Mouse (Mus musculus) midbrain, embryonic 15.5 days (tissue): ENCODE results near the gene Olfr704. TPM values are rescaled to one million over a fixed set of nuclear protein-coding genes. Genes with fewer than 3 reads are reported as not detected.
"Not testable (repeated sequence)": the region's sequence is repeated elsewhere in the genome, so short reads cannot be mapped to it uniquely, and the experiment has no call there.

Source experiments
- ATAC-seq: fragments of 200-750 bp; cut with Nextera tagmentation; replicated peaks from 2 replicates; pipeline ENCODE4 v1.8.0; 2017; ENCODE audit warnings: moderate TSS enrichment
- H3K27ac ChIP-seq: fragments of 300-500 bp; sonication (generic); 2 replicates; pipeline ENCODE4 v1.5.1; 2015; ENCODE audit warnings: mild to moderate bottlenecking, inconsistent platforms
- H3K27me3 ChIP-seq: fragments of 300-500 bp; sonication (generic); replicated peaks from 2 replicates; pipeline ENCODE4 v1.6.1; 2015; ENCODE audit warnings: inconsistent platforms
- H3K36me3 ChIP-seq: fragments of 300-500 bp; sonication (generic); replicated peaks from 2 replicates; pipeline ENCODE4 v1.6.1; 2015; ENCODE audit warnings: inconsistent platforms
- H3K4me1 ChIP-seq: fragments of 300-500 bp; sonication (generic); 2 replicates; pipeline ENCODE4 v1.6.1; 2015; ENCODE audit warnings: inconsistent platforms
- H3K4me2 ChIP-seq: fragments of 300-500 bp; sonication (generic); 2 replicates; pipeline ENCODE4 v1.6.1; 2015; ENCODE audit warnings: inconsistent platforms, mild to moderate bottlenecking, moderate library complexity
- H3K4me3 ChIP-seq: fragments of 300-500 bp; sonication (generic); 2 replicates; pipeline ENCODE4 v1.5.1; 2015; ENCODE audit warnings: mild to moderate bottlenecking, inconsistent platforms
- H3K9ac ChIP-seq: fragments of 300-500 bp; sonication (generic); 2 replicates; pipeline ENCODE4 v1.6.1; 2015; ENCODE audit warnings: mild to moderate bottlenecking, inconsistent platforms
- H3K9me3 ChIP-seq: fragments of 300-500 bp; sonication (generic); 2 replicates; pipeline ENCODE4 v1.6.1; 2016; ENCODE audit warnings: inconsistent platforms
- WGBS: fragments of 180-500 bp; shearing (Covaris S2); methylation state at CpG from one replicate; pipeline ENCODE4 v1.1.7; 2015; ENCODE audit warnings: mixed read lengths; 5-methylcytosine and 5-hydroxymethylcytosine counted together
- polyA plus RNA-seq: library from polyadenylated mRNA; unstranded; fragments of >200 nt; fragmentation: Nextera tagmentation; extraction: Ambion mirVana; gene quantifications from 2 replicates; pipeline ENCODE4 v1.2.1, GENCODE M21; 2015

Olfr704 gene
- polyA plus RNA-seq = not detected in 2 replicates

- Histone ChIP-seq H3K9ac (no peak within 1 kb of the TSS), H3K36me3 (no peaks in the 10 kb centered on the region), H3K27me3 (no peaks in the 10 kb centered on the region), H3K27ac (no peak within 1 kb of the TSS), H3K4me3 (no peak within 1 kb of the TSS), H3K4me1 (no peaks in the 10 kb centered on the region), H3K4me2 (no peak within 1 kb of the TSS), H3K9me3 (no peaks in the 10 kb centered on the region)
- ATAC-seq = no peak
Measured at GRCm38 (mm10) chr7:106862885-106863284, at the start of gene Olfr704. TSS of gene Olfr704 (plus strand) at chr7:106863185.

- Histone ChIP-seq H3K4me3 (no peak within 1 kb of the TSS), H3K9me3 (no peaks in the 10 kb centered on the region), H3K4me1 (no peaks in the 10 kb centered on the region), H3K9ac (no peak within 1 kb of the TSS), H3K27ac (no peak within 1 kb of the TSS), H3K27me3 (no peaks in the 10 kb centered on the region), H3K4me2 (no peak within 1 kb of the TSS), H3K36me3 (no peaks in the 10 kb centered on the region)
- WGBS = 70% methylated on average over 2 of the region's 2 CpGs
- no peak for ATAC-seq
Measured at GRCm38 (mm10) chr7:106813829-106814228, 49.2 kb upstream of the Olfr704 start, which contains the start of gene Olfr701. TSS of gene Olfr701 (plus strand) at chr7:106814129.

- H3K4me2 ChIP-seq = no peak overlapping the region
- H3K4me1 ChIP-seq = no peaks in the 10 kb centered on the region
- no peaks in the 10 kb centered on the region for H3K36me3 ChIP-seq
- no peaks in the 10 kb centered on the region for H3K27me3 ChIP-seq
- H3K27ac ChIP-seq = no peak overlapping the region
- no peaks in the 10 kb centered on the region for H3K9me3 ChIP-seq
- H3K4me3 ChIP-seq = no peak overlapping the region
- no peak overlapping the region for H3K9ac ChIP-seq
- no peak for ATAC-seq
- 66% methylated on average over 2 of the region's 2 CpGs for WGBS
Measured at GRCm38 (mm10) chr7:106815775-106816174, 47.2 kb upstream of the Olfr704 start.

GRCm38 (mm10) chr7:106818414-106818813 is 44.6 kb upstream of the Olfr704 start:
- Histone ChIP-seq H3K27me3 (no peaks in the 10 kb centered on the region), H3K9me3 (no peaks in the 10 kb centered on the region), H3K4me1 (no peaks in the 10 kb centered on the region), H3K36me3 (no peaks in the 10 kb centered on the region), H3K27ac (no peak overlapping the region), H3K4me2 (no peak overlapping the region), H3K4me3 (no peak overlapping the region), H3K9ac (no peak overlapping the region)
- ATAC-seq = no peak

GRCm38 (mm10) chr7:106833793-106834192 is 29.2 kb upstream of the Olfr704 start, which contains the start of gene Olfr702:
TSS of gene Olfr702 (minus strand) at chr7:106833893.
- Histone ChIP-seq H3K4me3 (no peak within 1 kb of the TSS), H3K9ac (no peak within 1 kb of the TSS), H3K27ac (no peak within 1 kb of the TSS), H3K27me3 (no peaks in the 10 kb centered on the region), H3K9me3 (no peaks in the 10 kb centered on the region), H3K4me2 (no peak within 1 kb of the TSS), H3K36me3 (no peaks in the 10 kb centered on the region), H3K4me1 (no peaks in the 10 kb centered on the region)
- no peak for ATAC-seq

GRCm38 (mm10) chr7:106843060-106843459 is 19.9 kb upstream of the Olfr704 start, which contains the start of gene Olfr703:
TSS of gene Olfr703 (plus strand) at chr7:106843360.
- ATAC-seq = no peak

GRCm38 (mm10) chr7:106876791-106877190 is 13.8 kb downstream of the Olfr704 start, which contains the start of gene Olfr705:
TSS of gene Olfr705 (minus strand) at chr7:106876891.
- 76% methylated on average over 3 of the region's 3 CpGs for WGBS
- ATAC-seq = no peak

More at GRCm38 (mm10) chr7:106843060-106843459, 19.9 kb upstream of the Olfr704 start, which contains the start of gene Olfr703:
- H3K27me3 ChIP-seq = no peaks in the 10 kb centered on the region
- H3K9ac ChIP-seq = no peak within 1 kb of the TSS
- no peaks in the 10 kb centered on the region for H3K36me3 ChIP-seq
- no peak within 1 kb of the TSS for H3K4me3 ChIP-seq
- H3K4me2 ChIP-seq = no peak within 1 kb of the TSS
- WGBS = 74% methylated on average over 2 of the region's 2 CpGs
- H3K27ac ChIP-seq = no peak within 1 kb of the TSS
- H3K4me1 ChIP-seq = no peaks in the 10 kb centered on the region
- H3K9me3 ChIP-seq = 0 out of 2 replicates have a peak, but pooled peaks cover 4% of the 10 kb centered on the region

GRCm38 (mm10) chr7:106888062-106888461 is 25.1 kb downstream of the Olfr704 start, which contains the start of gene Olfr706:
TSS of gene Olfr706 (minus strand) at chr7:106888162.
- Histone ChIP-seq H3K4me1 (no peaks in the 10 kb centered on the region), H3K4me2 (no peak within 1 kb of the TSS), H3K27ac (no peak within 1 kb of the TSS), H3K9ac (no peak within 1 kb of the TSS), H3K27me3 (no peaks in the 10 kb centered on the region), H3K36me3 (no peaks in the 10 kb centered on the region), H3K9me3 (no peaks in the 10 kb centered on the region), H3K4me3 (no peak within 1 kb of the TSS)
- ATAC-seq = no peak
- WGBS = 88% methylated on average over 2 of the region's 2 CpGs

More at GRCm38 (mm10) chr7:106876791-106877190, 13.8 kb downstream of the Olfr704 start, which contains the start of gene Olfr705:
- no peaks in the 10 kb centered on the region for H3K27me3 ChIP-seq
- no peaks in the 10 kb centered on the region for H3K36me3 ChIP-seq
- H3K4me2 ChIP-seq = no peak within 1 kb of the TSS
- no peaks in the 10 kb centered on the region for H3K4me1 ChIP-seq
- no peak within 1 kb of the TSS for H3K4me3 ChIP-seq
- no peaks in the 10 kb centered on the region for H3K9me3 ChIP-seq
- no peak within 1 kb of the TSS for H3K9ac ChIP-seq
- H3K27ac ChIP-seq = no peak within 1 kb of the TSS

GRCm38 (mm10) chr7:106901141-106901540 is 38.2 kb downstream of the Olfr704 start, which contains the start of gene Olfr707:
TSS of gene Olfr707 (minus strand) at chr7:106901241.
- H3K27me3 ChIP-seq, H3K4me1 ChIP-seq, H3K4me2 ChIP-seq, H3K4me3 ChIP-seq, H3K9ac ChIP-seq, ATAC-seq, H3K27ac ChIP-seq, H3K9me3 ChIP-seq, H3K36me3 ChIP-seq: not testable (repeated sequence)
- 87% methylated on average over 3 of the region's 3 CpGs for WGBS

- Histone ChIP-seq H3K4me3 (no peak within 1 kb of the TSS), H3K9ac (no peak within 1 kb of the TSS), H3K9me3 (no peaks in the 10 kb centered on the region), H3K27ac (no peak within 1 kb of the TSS), H3K27me3 (no peaks in the 10 kb centered on the region), H3K4me2 (no peak within 1 kb of the TSS), H3K4me1 (no peaks in the 10 kb centered on the region), H3K36me3 (no peaks in the 10 kb centered on the region)
- no peak for ATAC-seq
- 59% methylated on average over 2 of the region's 2 CpGs for WGBS
Measured at GRCm38 (mm10) chr7:106907676-106908075, 44.7 kb downstream of the Olfr704 start, which contains the start of gene Olfr1532-ps1. TSS of gene Olfr1532-ps1 (plus strand) at chr7:106908001.

Other genes starting within 250 kb of the Olfr704 start
- gene Olfr693, start 182.6 kb upstream of the Olfr704 start, polyA plus RNA-seq = 0.05 TPM in 1 of 2 replicates, not detected in the other
- gene Olfr694, start 171.4 kb upstream of the Olfr704 start, polyA plus RNA-seq = not detected in 2 replicates
- gene Olfr695, start 146.8 kb upstream of the Olfr704 start, polyA plus RNA-seq = not detected in 2 replicates
- not detected in 2 replicates for gene Olfr697, start 120.7 kb upstream of the Olfr704 start, polyA plus RNA-seq
- not detected in 2 replicates for gene Olfr698, start 107.8 kb upstream of the Olfr704 start, polyA plus RNA-seq
- not detected in 2 replicates for gene Olfr699, start 70.0 kb upstream of the Olfr704 start, polyA plus RNA-seq
- not detected in 2 replicates for gene Olfr700, start 54.4 kb upstream of the Olfr704 start, polyA plus RNA-seq
- gene Olfr701, start 49.1 kb upstream of the Olfr704 start, polyA plus RNA-seq = not detected in 2 replicates
- not detected in 2 replicates for gene Olfr702, start 29.3 kb upstream of the Olfr704 start, polyA plus RNA-seq
- gene Olfr703, start 19.8 kb upstream of the Olfr704 start, polyA plus RNA-seq = not detected in 2 replicates
- not detected in 2 replicates for gene Olfr705, start 13.7 kb downstream of the Olfr704 start, polyA plus RNA-seq
- gene Olfr706, start 25.0 kb downstream of the Olfr704 start, polyA plus RNA-seq = not detected in 2 replicates
- gene Olfr707, start 38.1 kb downstream of the Olfr704 start, polyA plus RNA-seq = not detected in 2 replicates
- not detected in 2 replicates for gene Olfr1532-ps1, start 44.8 kb downstream of the Olfr704 start, polyA plus RNA-seq
- gene Olfr709-ps1, start 69.0 kb downstream of the Olfr704 start, polyA plus RNA-seq = not detected in 2 replicates
- not detected in 2 replicates for gene Olfr710, start 85.1 kb downstream of the Olfr704 start, polyA plus RNA-seq
- gene Olfr6, start 100.8 kb downstream of the Olfr704 start, polyA plus RNA-seq = not detected in 2 replicates
- gene Olfr711, start 112.3 kb downstream of the Olfr704 start, polyA plus RNA-seq = not detected in 2 replicates
- gene Olfr2, start 142.9 kb downstream of the Olfr704 start, polyA plus RNA-seq = not detected in 2 replicates
- gene Olfr713, start 168.0 kb downstream of the Olfr704 start, polyA plus RNA-seq = not detected in 2 replicates
- gene Olfr714, start 207.8 kb downstream of the Olfr704 start, polyA plus RNA-seq = not detected in 2 replicates
- gene Olfr17, start 230.0 kb downstream of the Olfr704 start, polyA plus RNA-seq = not detected in 2 replicates
- not detected in 2 replicates for gene Olfr715b, start 247.2 kb downstream of the Olfr704 start, polyA plus RNA-seq